ENCODE assay signal across 18 mouse cellular contexts in genomic region chr4:24596942-24597611, GRCm38 (mm10).
DNase-seq lines count a peak whose midpoint lies in the region; ATAC-seq and TF ChIP-seq lines count a peak whose summit lies in the region.
"Had no signal": no experiment of that assay in that cellular context is flagged by ENCODE, and none has a peak within 500 bp of the region (broad histone marks: within the 10 kb centered on the region; RNA-seq: fewer than 3 reads in every experiment).

No protein-coding gene starts in this region.

- no peaks in the 10 kb centered on the region for H3K27me3 ChIP-seq in midbrain, postnatal 0 days (ENCODE audit: insufficient read depth, low read length)
- no peaks in the 10 kb centered on the region for H3K27me3 ChIP-seq in midbrain, embryonic 10.5 days (ENCODE audit: low read depth, poor library complexity, severe bottlenecking)
- H3K27me3 ChIP-seq in liver, embryonic 16.5 days (ENCODE audit: control insufficient read depth, insufficient read depth, low read depth, low read length) = no peaks in the 10 kb centered on the region
- H3K27me3 ChIP-seq: embryonic facial prominence, embryonic 15.5 days; hindbrain, embryonic 13.5 days; neural tube, embryonic 15.5 days had no signal

- no peak for DNase-seq in midbrain, postnatal 0 days (ENCODE audit: low spot score)
- DNase-seq in midbrain, embryonic 10.5 days (ENCODE audit: low spot score) = no peak
- DNase-seq in c-Kit-positive CD71-positive TER-119-negative erythroid progenitor cells, embryonic 14.5 days (ENCODE audit: low read depth) = peak; percentile 23
- no peak for DNase-seq in neural tube, embryonic 10.5 days (ENCODE audit: extremely low spot score, low spot score)
- no peak for DNase-seq in embryo, embryonic 9.5 days (ENCODE audit: extremely low spot score)
- DNase-seq in gastrocnemius, adult 2 months = no peak
- DNase-seq: cerebellum, adult 9-11 months; embryo, embryonic 11 days; heart, postnatal 14 days; lung, embryonic 14.5 days; midbrain, embryonic 14.5 days had no signal

- TF ChIP-seq CTCF in midbrain, postnatal 0 days (IDR thresholded peaks at IDR 0.05) = peak; percentile 28
- no peak for TF ChIP-seq CTCF in gastrocnemius, adult 2 months (IDR thresholded peaks at IDR 0.05)

- H3K36me3 ChIP-seq in midbrain, postnatal 0 days (ENCODE audit: insufficient read depth, low read length) = no peaks in the 10 kb centered on the region
- peaks cover 86% of the 10 kb centered on the region for H3K36me3 ChIP-seq in midbrain, embryonic 10.5 days
- H3K36me3 ChIP-seq in liver, embryonic 16.5 days (ENCODE audit: control insufficient read depth, insufficient read depth) = peaks cover 20% of the 10 kb centered on the region
- H3K36me3 ChIP-seq: neural tube, embryonic 15.5 days had no signal

- 89% methylated on average over 6 of the region's 6 CpGs for WGBS in midbrain, postnatal 0 days
- 93% methylated on average over 6 of the region's 6 CpGs for WGBS in midbrain, embryonic 10.5 days
- 35% methylated on average over 6 of the region's 6 CpGs for WGBS in liver, embryonic 16.5 days (ENCODE audit: insufficient replicate concordance)

- intact Hi-C loops in gastrocnemius, adult 2 months (cut with DNase I) = no loop called here

- H3K9ac ChIP-seq in midbrain, postnatal 0 days (replicated peaks; ENCODE audit: low read length, poor library complexity, severe bottlenecking) = no peak overlapping the region
- H3K9ac ChIP-seq in liver, embryonic 16.5 days (ENCODE audit: low read depth, low read length) = no peak overlapping the region
- H3K9ac ChIP-seq: embryonic facial prominence, embryonic 15.5 days; hindbrain, embryonic 13.5 days; lung, embryonic 14.5 days; neural tube, embryonic 15.5 days had no signal

- no peak for ATAC-seq in midbrain, postnatal 0 days (ENCODE audit: low FRiP score)
- peak; percentile 82 for ATAC-seq in liver, embryonic 16.5 days (ENCODE audit: low read depth)

- no peak overlapping the region for H3K27ac ChIP-seq in midbrain, postnatal 0 days (ENCODE audit: low read depth, low read length)
- H3K27ac ChIP-seq in midbrain, embryonic 10.5 days (replicated peaks) = no peak overlapping the region
- H3K27ac ChIP-seq in liver, embryonic 16.5 days (ENCODE audit: low read length) = no peak overlapping the region
- no peak overlapping the region for H3K27ac ChIP-seq in gastrocnemius, adult 2 months
- H3K27ac ChIP-seq: embryonic facial prominence, embryonic 15.5 days; hindbrain, embryonic 13.5 days; macrophage; neural tube, embryonic 15.5 days had no signal

- no peaks in the 10 kb centered on the region for H3K9me3 ChIP-seq in midbrain, postnatal 0 days (ENCODE audit: low read length)
- H3K9me3 ChIP-seq in midbrain, embryonic 10.5 days (replicated peaks) = no peaks in the 10 kb centered on the region
- H3K9me3 ChIP-seq in liver, embryonic 16.5 days (replicated peaks; ENCODE audit: control insufficient read depth, low read length) = no peaks in the 10 kb centered on the region
- H3K9me3 ChIP-seq: embryonic facial prominence, embryonic 15.5 days; hindbrain, embryonic 13.5 days; neural tube, embryonic 15.5 days had no signal

- H3K4me1 ChIP-seq in midbrain, postnatal 0 days (ENCODE audit: insufficient read depth, low read length) = no peaks in the 10 kb centered on the region
- H3K4me1 ChIP-seq in midbrain, embryonic 10.5 days = no peaks in the 10 kb centered on the region
- H3K4me1 ChIP-seq in liver, embryonic 16.5 days (ENCODE audit: control insufficient read depth, low read depth, low read length) = no peaks in the 10 kb centered on the region
- H3K4me1 ChIP-seq: embryonic facial prominence, embryonic 15.5 days; hindbrain, embryonic 13.5 days; neural tube, embryonic 15.5 days had no signal

- H3K4me3 ChIP-seq in midbrain, postnatal 0 days (ENCODE audit: low read depth, low read length) = no peak overlapping the region
- no peak overlapping the region for H3K4me3 ChIP-seq in midbrain, embryonic 10.5 days
- H3K4me3 ChIP-seq in liver, embryonic 16.5 days (ENCODE audit: low read depth, low read length) = no peak overlapping the region
- H3K4me3 ChIP-seq in gastrocnemius, adult 2 months = no peak overlapping the region
- H3K4me3 ChIP-seq: embryonic facial prominence, embryonic 15.5 days; hindbrain, embryonic 13.5 days; myocyte; neural tube, embryonic 15.5 days had no signal

- no peak overlapping the region for H3K4me2 ChIP-seq in midbrain, postnatal 0 days (ENCODE audit: low read depth, low read length, poor library complexity, severe bottlenecking)
- H3K4me2 ChIP-seq in liver, embryonic 16.5 days (ENCODE audit: low read depth, low read length) = no peak overlapping the region
- H3K4me2 ChIP-seq: embryonic facial prominence, embryonic 15.5 days; heart, embryonic 11.5 days; hindbrain, embryonic 13.5 days; lung, embryonic 14.5 days; neural tube, embryonic 15.5 days had no signal
